Mouse (Mus musculus): ENCODE results near the gene Rps4x. TPM values are rescaled to one million over a fixed set of nuclear protein-coding genes. Genes with fewer than 3 reads are reported as not detected.

The Rps4x gene
- polyA plus RNA-seq, 1 experiment from 2014 or later, result 1,051 TPM

- Histone ChIP-seq H3K4me3 (ENCODE audit: low read depth, low read length) (no peak overlapping the region), H3K4me2 (replicated peaks; ENCODE audit: low read depth, low read length) (no peak overlapping the region), H3K36me3 (ENCODE audit: control insufficient read depth, insufficient read depth, low read length) (no peaks in the 10 kb centered on the region), H3K9me3 (ENCODE audit: control insufficient read depth, low read depth, low read length) (no peaks in the 10 kb centered on the region), H3K9ac (replicated peaks; ENCODE audit: low read depth, low read length) (no peak overlapping the region), H3K27me3 (ENCODE audit: control insufficient read depth, insufficient read depth, low read length) (no peaks in the 10 kb centered on the region), H3K27ac (ENCODE audit: low read length) (no peak overlapping the region), H3K4me1 (ENCODE audit: control insufficient read depth, insufficient read depth, low read length) (no peaks in the 10 kb centered on the region)
- WGBS, result 56% methylated on average over 3 of the region's 3 CpGs
- ATAC-seq (ENCODE audit: insufficient number of reproducible peaks, insufficient read depth, low FRiP score, low read depth), result no peak
Measured at GRCm38 (mm10) chrX:102170900-102171299, 18.3 kb downstream of the Rps4x start.

GRCm38 (mm10) chrX:102170135-102170534 is 19.1 kb downstream of the Rps4x start:
- no peaks in the 10 kb centered on the region for H3K9me3 ChIP-seq (ENCODE audit: control insufficient read depth, low read depth, low read length)
- no peaks in the 10 kb centered on the region for H3K4me1 ChIP-seq (ENCODE audit: control insufficient read depth, insufficient read depth, low read length)
- ATAC-seq (ENCODE audit: insufficient number of reproducible peaks, insufficient read depth, low FRiP score, low read depth), result no peak
- WGBS, result 53% methylated on average over 3 of the region's 3 CpGs
- H3K4me2 ChIP-seq (replicated peaks; ENCODE audit: low read depth, low read length), result no peak overlapping the region
- no peak overlapping the region for H3K9ac ChIP-seq (replicated peaks; ENCODE audit: low read depth, low read length)
- no peaks in the 10 kb centered on the region for H3K27me3 ChIP-seq (ENCODE audit: control insufficient read depth, insufficient read depth, low read length)
- no peak overlapping the region for H3K4me3 ChIP-seq (ENCODE audit: low read depth, low read length)
- H3K27ac ChIP-seq (ENCODE audit: low read length), result no peak overlapping the region
- no peaks in the 10 kb centered on the region for H3K36me3 ChIP-seq (ENCODE audit: control insufficient read depth, insufficient read depth, low read length)

- H3K27ac ChIP-seq (ENCODE audit: low read length), result no peak overlapping the region
- WGBS, result 68% methylated on average over 1 of the region's 1 CpGs
- no peaks in the 10 kb centered on the region for H3K27me3 ChIP-seq (ENCODE audit: control insufficient read depth, insufficient read depth, low read length)
- H3K9ac ChIP-seq (replicated peaks; ENCODE audit: low read depth, low read length), result no peak overlapping the region
- H3K36me3 ChIP-seq (ENCODE audit: control insufficient read depth, insufficient read depth, low read length), result no peaks in the 10 kb centered on the region
- no peaks in the 10 kb centered on the region for H3K4me1 ChIP-seq (ENCODE audit: control insufficient read depth, insufficient read depth, low read length)
- ATAC-seq (ENCODE audit: insufficient number of reproducible peaks, insufficient read depth, low FRiP score, low read depth), result no peak
- H3K9me3 ChIP-seq (ENCODE audit: control insufficient read depth, low read depth, low read length), result no peaks in the 10 kb centered on the region
- no peak overlapping the region for H3K4me2 ChIP-seq (replicated peaks; ENCODE audit: low read depth, low read length)
- H3K4me3 ChIP-seq (ENCODE audit: low read depth, low read length), result no peak overlapping the region
Measured at GRCm38 (mm10) chrX:102169724-102170123, 19.5 kb downstream of the Rps4x start.

- H3K4me2 ChIP-seq (replicated peaks; ENCODE audit: low read depth, low read length), result no peak overlapping the region
- H3K9me3 ChIP-seq (ENCODE audit: control insufficient read depth, low read depth, low read length), result no peaks in the 10 kb centered on the region
- no peaks in the 10 kb centered on the region for H3K36me3 ChIP-seq (ENCODE audit: control insufficient read depth, insufficient read depth, low read length)
- H3K9ac ChIP-seq (replicated peaks; ENCODE audit: low read depth, low read length), result no peak overlapping the region
- no peaks in the 10 kb centered on the region for H3K4me1 ChIP-seq (ENCODE audit: control insufficient read depth, insufficient read depth, low read length)
- no peak for ATAC-seq (ENCODE audit: insufficient number of reproducible peaks, insufficient read depth, low FRiP score, low read depth)
- H3K4me3 ChIP-seq (ENCODE audit: low read depth, low read length), result no peak overlapping the region
- H3K27ac ChIP-seq (ENCODE audit: low read length), result no peak overlapping the region
- 42% methylated on average over 6 of the region's 6 CpGs for WGBS
- H3K27me3 ChIP-seq (ENCODE audit: control insufficient read depth, insufficient read depth, low read length), result no peaks in the 10 kb centered on the region
Measured at GRCm38 (mm10) chrX:102166986-102167385, 22.2 kb downstream of the Rps4x start.

- H3K4me1 ChIP-seq (ENCODE audit: control insufficient read depth, insufficient read depth, low read length), result no peaks in the 10 kb centered on the region
- H3K4me3 ChIP-seq (ENCODE audit: low read depth, low read length), result no peak overlapping the region
- H3K27me3 ChIP-seq (ENCODE audit: control insufficient read depth, insufficient read depth, low read length), result no peaks in the 10 kb centered on the region
- ATAC-seq (ENCODE audit: insufficient number of reproducible peaks, insufficient read depth, low FRiP score, low read depth), result no peak
- H3K27ac ChIP-seq (ENCODE audit: low read length), result no peak overlapping the region
- H3K36me3 ChIP-seq (ENCODE audit: control insufficient read depth, insufficient read depth, low read length), result no peaks in the 10 kb centered on the region
- WGBS, result 66% methylated on average over 5 of the region's 5 CpGs
- no peak overlapping the region for H3K9ac ChIP-seq (replicated peaks; ENCODE audit: low read depth, low read length)
- no peaks in the 10 kb centered on the region for H3K9me3 ChIP-seq (ENCODE audit: control insufficient read depth, low read depth, low read length)
- H3K4me2 ChIP-seq (replicated peaks; ENCODE audit: low read depth, low read length), result no peak overlapping the region
Measured at GRCm38 (mm10) chrX:102166521-102166920, 22.7 kb downstream of the Rps4x start.

- no peak overlapping the region for H3K9ac ChIP-seq (replicated peaks; ENCODE audit: low read depth, low read length)
- no peaks in the 10 kb centered on the region for H3K9me3 ChIP-seq (ENCODE audit: control insufficient read depth, low read depth, low read length)
- no peaks in the 10 kb centered on the region for H3K4me1 ChIP-seq (ENCODE audit: control insufficient read depth, insufficient read depth, low read length)
- no peak overlapping the region for H3K27ac ChIP-seq (ENCODE audit: low read length)
- H3K4me2 ChIP-seq (replicated peaks; ENCODE audit: low read depth, low read length), result no peak overlapping the region
- no peak overlapping the region for H3K4me3 ChIP-seq (ENCODE audit: low read depth, low read length)
- ATAC-seq (ENCODE audit: insufficient number of reproducible peaks, insufficient read depth, low FRiP score, low read depth), result no peak
- no peaks in the 10 kb centered on the region for H3K27me3 ChIP-seq (ENCODE audit: control insufficient read depth, insufficient read depth, low read length)
- no peaks in the 10 kb centered on the region for H3K36me3 ChIP-seq (ENCODE audit: control insufficient read depth, insufficient read depth, low read length)
- 71% methylated on average over 4 of the region's 4 CpGs for WGBS
Measured at GRCm38 (mm10) chrX:102163529-102163928, 25.7 kb downstream of the Rps4x start.

- Histone ChIP-seq H3K27me3 (ENCODE audit: control insufficient read depth, insufficient read depth, low read length) (no peaks in the 10 kb centered on the region), H3K4me2 (replicated peaks; ENCODE audit: low read depth, low read length) (no peak overlapping the region), H3K9me3 (ENCODE audit: control insufficient read depth, low read depth, low read length) (no peaks in the 10 kb centered on the region), H3K4me1 (ENCODE audit: control insufficient read depth, insufficient read depth, low read length) (no peaks in the 10 kb centered on the region), H3K27ac (ENCODE audit: low read length) (no peak overlapping the region), H3K36me3 (ENCODE audit: control insufficient read depth, insufficient read depth, low read length) (no peaks in the 10 kb centered on the region), H3K4me3 (ENCODE audit: low read depth, low read length) (no peak overlapping the region), H3K9ac (replicated peaks; ENCODE audit: low read depth, low read length) (no peak overlapping the region)
- WGBS, result 38% methylated on average over 2 of the region's 2 CpGs
- no peak for ATAC-seq (ENCODE audit: insufficient number of reproducible peaks, insufficient read depth, low FRiP score, low read depth)
Measured at GRCm38 (mm10) chrX:102163096-102163495, 26.1 kb downstream of the Rps4x start.

GRCm38 (mm10) chrX:102160528-102160927 is 28.7 kb downstream of the Rps4x start:
- H3K4me2 ChIP-seq (replicated peaks; ENCODE audit: low read depth, low read length), result no peak overlapping the region
- 80% methylated on average over 2 of the region's 2 CpGs for WGBS
- no peak overlapping the region for H3K27ac ChIP-seq (ENCODE audit: low read length)
- H3K4me3 ChIP-seq (ENCODE audit: low read depth, low read length), result no peak overlapping the region
- no peak for ATAC-seq (ENCODE audit: insufficient number of reproducible peaks, insufficient read depth, low FRiP score, low read depth)
- no peaks in the 10 kb centered on the region for H3K9me3 ChIP-seq (ENCODE audit: control insufficient read depth, low read depth, low read length)
- no peaks in the 10 kb centered on the region for H3K4me1 ChIP-seq (ENCODE audit: control insufficient read depth, insufficient read depth, low read length)
- H3K36me3 ChIP-seq (ENCODE audit: control insufficient read depth, insufficient read depth, low read length), result no peaks in the 10 kb centered on the region
- H3K27me3 ChIP-seq (ENCODE audit: control insufficient read depth, insufficient read depth, low read length), result no peaks in the 10 kb centered on the region
- no peak overlapping the region for H3K9ac ChIP-seq (replicated peaks; ENCODE audit: low read depth, low read length)

- H3K27ac ChIP-seq (ENCODE audit: low read length), result no peak overlapping the region
- H3K9ac ChIP-seq (replicated peaks; ENCODE audit: low read depth, low read length), result no peak overlapping the region
- 55% methylated on average over 2 of the region's 2 CpGs for WGBS
- ATAC-seq (ENCODE audit: insufficient number of reproducible peaks, insufficient read depth, low FRiP score, low read depth), result no peak
- H3K4me2 ChIP-seq (replicated peaks; ENCODE audit: low read depth, low read length), result no peak overlapping the region
- H3K9me3 ChIP-seq (ENCODE audit: control insufficient read depth, low read depth, low read length), result no peaks in the 10 kb centered on the region
- no peaks in the 10 kb centered on the region for H3K27me3 ChIP-seq (ENCODE audit: control insufficient read depth, insufficient read depth, low read length)
- H3K4me3 ChIP-seq (ENCODE audit: low read depth, low read length), result no peak overlapping the region
- no peaks in the 10 kb centered on the region for H3K4me1 ChIP-seq (ENCODE audit: control insufficient read depth, insufficient read depth, low read length)
- H3K36me3 ChIP-seq (ENCODE audit: control insufficient read depth, insufficient read depth, low read length), result no peaks in the 10 kb centered on the region
Measured at GRCm38 (mm10) chrX:102159778-102160177, 29.4 kb downstream of the Rps4x start.

All from stomach, embryonic 14.5 days (tissue).